Mouse (Mus musculus): Measurements from ENCODE around the gene Fer1l4.

Fer1l4 gene

GRCm38 (mm10) chr2:156052816-156053215, at the start of gene Fer1l4:
Gene Fer1l4, minus strand, starts transcription at chr2:156052947.
- DNase-seq (ENCODE audit: low read depth, low spot score): no peak

- DNase-seq (ENCODE audit: low read depth, low spot score): no peak
These were observed 39.2 kb upstream of the Fer1l4 start for GRCm38 (mm10) chr2:156091926-156092325.

GRCm38 (mm10) chr2:156089799-156090198, 37.1 kb upstream of the Fer1l4 start:
- no peak for DNase-seq (ENCODE audit: low read depth, low spot score)

DNA sequence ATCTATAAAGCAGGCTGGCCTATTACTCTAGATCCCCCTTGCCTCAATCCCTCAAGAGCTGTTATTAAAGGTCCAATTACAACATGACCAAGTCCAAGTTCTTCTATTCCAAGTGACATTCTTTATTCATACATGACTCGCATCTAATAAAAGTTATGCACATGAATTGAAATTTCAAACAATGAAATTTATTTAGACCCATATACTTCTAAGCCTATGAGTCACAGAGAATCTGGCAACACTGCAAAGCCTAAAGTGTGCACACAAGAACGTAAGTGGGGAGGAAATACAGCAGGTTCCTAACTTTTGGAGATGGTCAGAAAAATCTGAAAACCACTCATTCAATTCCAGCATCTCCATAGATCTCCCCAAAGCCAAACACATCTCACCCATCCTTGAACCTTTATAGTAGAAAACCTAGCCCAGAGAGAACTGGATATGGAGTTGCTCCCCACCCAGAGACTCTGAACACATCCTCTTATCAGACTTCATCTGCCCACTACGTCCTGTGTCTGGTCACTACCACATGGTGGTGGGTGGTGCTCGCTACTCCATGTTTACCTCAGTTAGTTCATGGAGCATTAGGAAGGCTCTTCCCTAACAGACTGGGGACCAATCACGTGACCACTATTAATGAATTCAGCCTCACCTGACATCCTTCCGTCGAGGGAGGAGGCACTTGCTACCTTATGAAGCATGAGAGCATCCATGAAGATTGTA, 34.8 kb upstream of the Fer1l4 start:
- DNase-seq (ENCODE audit: low read depth, low spot score): no peak

- DNase-seq (ENCODE audit: low read depth, low spot score): no peak
These were observed 31.8 kb upstream of the Fer1l4 start for GRCm38 (mm10) chr2:156084541-156084940.

- no peak for DNase-seq (ENCODE audit: low read depth, low spot score)
These were observed 27.6 kb upstream of the Fer1l4 start for GRCm38 (mm10) chr2:156080391-156080790.

DNA sequence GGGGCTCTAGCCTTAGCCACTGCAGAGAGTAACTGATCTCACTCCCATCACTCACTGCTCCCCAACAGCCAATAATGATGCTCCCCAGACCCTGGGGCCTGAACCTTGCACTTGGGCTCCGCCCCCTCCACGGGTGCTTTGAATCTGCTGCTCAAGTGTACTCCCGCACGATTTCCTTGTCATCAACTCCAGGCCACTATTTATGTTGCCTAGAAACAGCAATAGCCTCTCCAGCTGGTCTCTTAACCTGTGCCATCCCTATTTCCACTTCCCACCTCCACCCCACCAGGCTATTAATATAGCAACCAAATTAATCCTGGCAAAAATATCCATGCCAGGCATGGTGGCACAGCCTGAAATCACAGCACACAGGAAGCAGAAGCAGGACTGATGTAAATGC, 26.9 kb upstream of the Fer1l4 start:
- no peak for DNase-seq (ENCODE audit: low read depth, low spot score)

DNA sequence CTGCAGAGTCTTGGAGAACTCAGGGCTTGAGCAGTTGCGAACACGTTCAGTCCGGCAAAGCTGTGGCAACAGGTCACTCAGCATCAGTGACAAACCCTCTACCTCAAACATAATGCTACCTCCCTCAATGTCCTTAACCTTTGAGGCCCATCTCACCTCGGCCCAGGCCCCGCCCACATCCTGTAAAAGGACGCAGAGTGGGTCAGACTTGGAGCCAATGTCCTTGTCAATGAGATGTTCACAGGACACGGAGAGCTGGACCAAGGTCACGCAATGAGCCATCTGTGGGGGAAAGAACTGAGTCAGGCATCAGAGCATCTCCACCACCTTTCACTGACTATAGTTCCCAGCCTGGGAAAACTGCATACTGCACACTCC, 26.4 kb upstream of the Fer1l4 start:
- DNase-seq (ENCODE audit: low read depth, low spot score): no peak

DNA sequence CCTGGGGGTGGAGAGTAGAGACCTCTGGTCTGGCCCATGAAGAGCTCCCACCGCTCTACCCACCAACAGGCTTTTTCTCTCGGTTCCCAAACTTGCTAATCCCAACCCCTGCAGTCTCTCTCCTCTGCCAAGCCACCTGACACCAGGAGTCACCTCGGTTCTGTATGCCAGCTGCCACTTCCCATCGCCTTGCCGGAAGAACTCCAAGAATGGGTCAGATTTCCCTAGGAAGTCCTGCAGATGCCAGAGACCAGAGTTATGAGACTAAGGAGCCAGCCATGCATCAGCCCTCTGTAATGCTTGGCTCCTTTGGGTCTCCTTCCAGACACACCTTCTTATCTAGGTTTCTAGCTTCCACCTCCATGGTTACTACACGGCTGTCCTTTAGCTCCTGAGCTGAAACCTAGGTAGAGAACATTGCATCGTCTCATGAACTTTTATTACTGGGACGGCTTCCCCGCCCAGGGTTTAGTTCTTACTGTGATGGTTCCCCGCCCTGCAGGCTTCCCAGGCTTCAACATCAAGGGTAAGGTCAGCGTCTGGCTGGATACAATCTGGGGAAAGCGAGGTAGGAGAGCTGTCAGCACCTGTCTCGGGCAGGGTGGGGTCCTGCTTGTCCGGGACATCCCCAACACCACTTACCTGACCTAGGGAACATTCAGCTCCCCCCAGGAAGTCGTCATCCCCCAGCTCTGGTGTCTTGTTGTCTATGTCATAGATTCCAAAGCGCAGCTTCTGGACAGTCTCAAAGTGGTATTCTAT, 25.9 kb upstream of the Fer1l4 start:
- no peak for DNase-seq (ENCODE audit: low read depth, low spot score)

GRCm38 (mm10) chr2:156077461-156077860, 24.7 kb upstream of the Fer1l4 start:
- DNase-seq (ENCODE audit: low read depth, low spot score): no peak

DNA sequence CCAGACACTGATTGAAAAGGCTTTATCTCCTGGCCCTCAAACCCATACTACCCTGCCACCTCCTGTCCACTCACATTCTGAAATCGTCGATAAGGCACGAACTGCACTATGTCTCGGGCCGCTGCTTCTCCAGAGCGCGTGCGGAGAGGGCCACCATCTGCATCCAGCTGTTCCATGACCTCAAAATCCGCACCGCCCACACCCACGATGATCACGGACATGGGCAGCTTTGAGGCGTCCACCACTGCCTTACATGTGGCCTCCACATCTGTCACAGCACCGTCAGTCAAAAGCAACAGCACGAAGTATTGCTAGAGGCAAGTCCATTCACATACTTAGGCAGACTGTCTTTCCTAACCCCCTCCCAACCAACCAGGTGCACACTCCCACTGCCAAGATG, 21.0 kb upstream of the Fer1l4 start:
- no peak for DNase-seq (ENCODE audit: low read depth, low spot score)

DNA sequence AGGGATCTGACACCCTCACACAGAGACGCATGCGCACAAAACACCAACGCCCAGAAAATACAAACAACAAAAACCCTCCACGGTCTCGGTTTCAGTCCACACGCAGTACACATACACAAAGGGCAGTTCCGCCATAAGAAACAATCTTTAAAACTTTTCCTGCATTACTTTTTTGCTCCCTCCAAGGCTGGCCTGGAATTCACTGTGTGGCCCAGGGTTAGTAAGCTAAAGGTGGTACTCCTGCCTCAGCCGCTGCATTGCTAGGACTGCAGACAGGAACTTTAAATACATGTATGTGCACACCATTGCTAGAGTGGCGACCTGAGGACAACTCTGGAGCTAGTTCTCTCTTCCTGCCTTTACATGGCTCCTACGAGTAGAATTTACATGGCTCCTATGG, 18.5 kb upstream of the Fer1l4 start:
- DNase-seq (ENCODE audit: low read depth, low spot score): no peak

DNA sequence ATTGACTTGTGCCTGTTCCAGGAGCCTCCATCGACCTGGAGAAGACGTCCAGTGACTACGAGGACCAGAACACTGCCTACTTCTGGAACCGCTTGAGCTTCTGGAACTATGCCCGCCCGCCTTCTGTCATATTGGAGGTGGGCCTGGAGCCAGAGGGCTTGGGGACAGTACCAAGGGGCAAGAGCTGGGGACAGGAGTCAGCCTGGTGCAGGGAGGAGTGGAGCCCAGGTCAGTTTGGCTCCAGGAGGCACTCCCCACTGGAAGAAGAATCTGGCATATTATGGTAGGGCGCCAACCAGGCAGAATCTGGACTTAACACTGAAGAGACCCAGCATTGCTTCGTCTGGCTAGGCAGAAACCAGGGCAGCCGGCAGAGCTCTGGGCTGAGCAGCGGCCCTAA, 15.2 kb upstream of the Fer1l4 start:
- DNase-seq (ENCODE audit: low read depth, low spot score): no peak

DNA sequence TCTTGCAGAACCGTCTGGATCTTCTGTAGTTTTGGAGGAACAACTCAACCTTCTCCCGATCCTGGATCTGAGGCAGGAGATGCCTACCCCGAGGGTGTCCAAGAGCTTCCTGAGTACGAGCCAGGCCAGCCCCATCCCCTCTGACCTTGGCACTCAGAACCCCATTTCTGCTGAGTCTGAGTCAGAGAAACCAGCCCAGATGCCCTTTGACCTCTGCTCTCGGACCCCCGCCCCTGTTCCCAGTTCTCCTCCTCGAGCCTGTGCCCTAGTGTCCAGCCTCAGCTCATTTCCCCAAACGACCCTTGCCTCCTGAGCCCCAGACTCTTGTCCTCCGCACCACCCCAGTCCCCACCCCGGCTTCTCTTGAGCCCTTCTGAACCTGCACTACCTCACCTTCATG, 13.4 kb upstream of the Fer1l4 start:
- DNase-seq (ENCODE audit: low read depth, low spot score): no peak

DNA sequence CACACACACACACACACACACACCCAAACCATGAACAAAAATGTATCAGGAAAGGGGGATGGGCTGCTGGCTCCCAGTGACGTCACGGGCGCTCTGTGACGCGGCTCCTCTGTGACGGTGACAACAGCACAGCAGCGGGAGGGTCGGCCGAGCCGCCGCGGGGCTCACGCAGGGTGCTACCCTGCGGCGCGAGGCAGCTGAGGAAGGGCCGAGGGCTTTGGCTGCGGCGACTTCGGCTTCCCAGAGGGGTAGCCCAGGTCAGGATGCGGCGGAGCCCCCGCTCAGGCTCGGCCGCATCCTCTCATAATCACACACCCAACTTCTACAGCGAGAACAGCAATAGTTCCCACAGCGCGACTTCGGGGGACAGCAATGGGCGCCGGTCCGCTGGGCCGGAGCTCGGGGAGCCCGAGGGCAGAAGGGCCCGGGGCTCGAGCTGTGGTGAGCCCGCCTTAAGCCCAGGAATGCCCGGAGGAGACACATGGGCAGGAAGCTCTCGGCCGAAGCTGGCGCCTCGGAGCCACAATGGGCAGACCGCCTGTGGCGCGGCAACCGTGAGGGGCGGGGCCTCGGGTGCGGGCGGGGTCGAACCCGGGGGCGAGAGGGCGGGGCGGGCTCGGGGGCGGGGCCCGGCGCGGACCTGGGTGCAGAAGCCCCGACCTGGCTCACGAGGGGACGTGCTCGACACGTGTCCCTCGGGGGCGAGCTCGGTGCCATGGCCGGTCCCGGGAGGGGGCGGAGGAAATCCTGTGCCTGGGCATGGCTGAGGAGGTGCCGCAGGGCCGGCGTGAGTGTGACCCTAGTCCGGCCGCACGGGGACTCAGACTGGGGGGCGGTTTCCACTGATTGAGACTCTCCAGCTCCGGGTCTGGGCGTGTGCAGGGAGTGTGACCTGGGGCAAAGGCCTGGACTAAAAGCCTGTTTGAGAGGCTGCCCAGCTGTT, 12.6 kb upstream of the Fer1l4 start, which contains the start of gene Spag4:
Gene Spag4, plus strand, starts transcription at position 77 of the 943 bp plus-strand sequence.
- DNase-seq (ENCODE audit: low read depth, low spot score): peak; percentile 43

GRCm38 (mm10) chr2:156047929-156048328, 4.8 kb downstream of the Fer1l4 start:
- DNase-seq (ENCODE audit: low read depth, low spot score): no peak

- no peak for DNase-seq (ENCODE audit: low read depth, low spot score)
These were observed 9.8 kb downstream of the Fer1l4 start for GRCm38 (mm10) chr2:156042903-156043302.

DNA sequence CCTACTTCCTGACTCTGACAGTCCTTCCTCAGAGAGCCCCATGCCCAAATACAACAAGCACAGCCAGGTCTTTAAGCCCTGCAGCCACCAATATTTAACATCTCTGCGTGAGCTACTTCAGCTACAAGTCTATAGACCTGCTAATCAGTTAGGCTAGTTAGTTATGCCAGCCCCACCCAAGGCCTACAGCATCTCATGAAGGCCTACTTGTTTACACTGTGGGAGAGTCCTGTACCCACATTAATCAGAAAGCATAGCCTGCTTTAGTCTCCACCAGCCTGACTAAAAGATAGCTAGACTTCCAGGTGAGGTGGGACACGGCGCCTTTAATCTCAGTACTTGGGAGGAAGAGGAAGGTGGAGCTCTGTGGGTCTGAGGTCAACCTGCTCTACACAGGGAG, 13.4 kb downstream of the Fer1l4 start:
- DNase-seq (ENCODE audit: low read depth, low spot score): no peak

GRCm38 (mm10) chr2:156025482-156025881, 27.3 kb downstream of the Fer1l4 start:
- no peak for DNase-seq (ENCODE audit: low read depth, low spot score)

DNA sequence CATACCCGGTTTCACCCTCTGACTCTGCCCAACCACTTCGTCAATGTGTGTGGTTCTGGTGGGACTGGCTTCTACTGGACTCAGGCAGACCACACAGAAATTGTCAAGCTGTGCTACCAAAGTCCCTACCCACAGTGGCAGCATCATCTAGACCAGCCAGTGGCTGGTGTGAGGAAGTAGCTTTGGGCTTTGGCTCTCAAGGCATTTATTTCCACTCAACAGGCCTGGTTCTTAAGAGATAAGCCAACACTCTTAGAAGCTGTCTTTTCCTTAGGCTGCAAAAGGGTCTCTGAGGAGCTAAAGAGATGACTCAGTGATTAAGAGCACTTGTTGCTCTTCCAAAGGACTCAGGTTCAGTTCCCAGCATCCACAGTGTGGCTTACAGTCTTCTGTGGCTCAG, 31.0 kb downstream of the Fer1l4 start:
- no peak for DNase-seq (ENCODE audit: low read depth, low spot score)

GRCm38 (mm10) chr2:156021219-156021618, 31.5 kb downstream of the Fer1l4 start:
- no peak for DNase-seq (ENCODE audit: low read depth, low spot score)

DNA sequence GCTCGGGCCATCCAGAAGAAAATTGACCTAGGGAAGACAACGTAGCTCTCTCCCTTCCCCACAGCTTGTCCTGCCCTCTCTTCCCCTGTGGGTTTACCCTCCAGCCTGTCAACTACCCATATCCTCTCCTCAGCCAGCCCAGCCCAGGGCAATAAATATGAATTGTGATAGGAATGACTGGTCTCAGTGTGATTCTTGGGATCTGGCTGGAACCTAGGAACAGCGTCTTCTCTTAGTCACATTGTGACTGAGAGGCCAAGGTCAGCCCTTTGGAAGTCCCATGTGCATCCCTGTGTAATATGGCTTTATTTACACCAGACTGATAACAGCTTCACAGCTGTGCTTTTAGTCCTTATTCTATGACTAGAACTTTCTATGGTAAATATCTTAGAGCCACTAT, 34.6 kb downstream of the Fer1l4 start:
- DNase-seq (ENCODE audit: low read depth, low spot score): no peak

Data from WW6 (cell line).